Mouse (Mus musculus): ENCODE measurements around the gene Tspan8.
"Not testable (repeated sequence)": the region's sequence is repeated elsewhere in the genome, so short reads cannot be mapped to it uniquely, and the experiment has no call there.

The Tspan8 gene

GRCm38 (mm10) chr10:115816511-115816910 is at the start of gene Tspan8:
Gene Tspan8 (plus strand): TSS chr10:115816832.
- CTCF ChIA-PET: interaction anchor here (0.7 kb wide), 1 partner anchor 1626 kb away, joined by 3 read pairs; no protein-coding TSS in a partner anchor

GRCm38 (mm10) chr10:115770032-115770431 is 46.6 kb upstream of the Tspan8 start:
- CTCF ChIA-PET: no interaction called here

DNA sequence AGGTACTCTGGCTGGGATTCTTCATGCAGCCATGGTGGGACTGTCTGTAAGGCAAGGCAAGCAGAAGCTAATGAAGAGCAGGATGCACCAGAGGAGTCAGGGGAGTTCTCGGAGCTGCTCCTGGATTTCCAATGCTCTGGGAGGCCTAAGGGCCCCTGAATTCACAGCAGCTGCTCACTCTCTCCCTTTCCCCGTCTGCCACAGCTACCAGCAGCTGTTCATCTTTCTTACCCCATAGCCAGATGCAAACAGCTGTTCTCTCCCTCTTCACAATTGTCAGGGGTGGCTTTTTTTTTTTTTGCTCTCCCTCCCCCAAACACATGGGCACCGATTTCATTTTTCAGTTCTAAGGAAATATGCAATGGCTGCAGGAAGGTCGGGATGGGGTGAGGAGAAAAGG is 42.2 kb upstream of the Tspan8 start:
- CTCF ChIA-PET: no interaction called here

DNA sequence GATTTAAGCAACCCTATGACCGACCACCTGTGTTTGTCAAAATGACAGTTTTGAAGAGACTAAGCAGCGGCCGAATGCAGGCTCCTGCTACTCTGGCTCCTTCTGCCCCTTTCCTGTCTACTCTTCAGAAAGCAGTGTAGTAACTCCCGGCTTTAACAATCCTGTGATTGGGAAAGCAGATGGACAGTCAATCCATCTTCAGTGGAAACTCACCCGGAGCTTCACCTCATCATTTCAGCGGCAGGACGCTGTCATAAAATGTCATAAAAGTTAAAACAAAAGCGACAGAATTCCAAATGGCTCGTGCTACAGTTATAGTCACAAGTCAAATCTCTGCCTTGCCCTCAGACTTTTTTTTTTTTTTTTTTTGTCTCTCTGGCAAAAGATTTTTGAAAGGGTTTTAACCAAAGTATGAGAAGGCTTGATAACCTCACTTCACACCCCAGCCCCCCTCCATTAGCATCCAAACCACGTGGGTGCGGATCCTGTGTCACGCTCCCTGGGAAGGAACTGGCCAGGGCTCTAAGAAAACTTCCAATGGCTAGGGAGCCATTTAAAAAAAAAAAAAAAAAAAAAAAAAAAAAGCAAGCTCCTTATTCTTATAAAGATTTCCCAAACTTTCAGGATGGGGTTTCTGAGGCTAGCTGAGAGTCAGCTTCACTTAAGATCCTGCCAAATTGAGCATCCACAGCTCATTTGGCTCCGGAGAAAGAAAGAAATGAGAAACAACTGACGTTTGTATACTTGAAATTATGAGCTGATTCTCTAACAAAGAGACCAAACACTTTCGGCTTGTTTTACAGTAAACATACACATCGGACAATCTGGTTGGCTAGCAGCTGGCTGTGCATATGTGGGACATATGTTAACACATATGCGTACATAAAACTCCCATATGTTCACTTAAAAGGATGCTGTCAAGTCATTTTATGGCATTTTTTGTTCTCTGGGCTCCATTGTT is 40.4 kb upstream of the Tspan8 start:
- CTCF ChIA-PET: no interaction called here

DNA sequence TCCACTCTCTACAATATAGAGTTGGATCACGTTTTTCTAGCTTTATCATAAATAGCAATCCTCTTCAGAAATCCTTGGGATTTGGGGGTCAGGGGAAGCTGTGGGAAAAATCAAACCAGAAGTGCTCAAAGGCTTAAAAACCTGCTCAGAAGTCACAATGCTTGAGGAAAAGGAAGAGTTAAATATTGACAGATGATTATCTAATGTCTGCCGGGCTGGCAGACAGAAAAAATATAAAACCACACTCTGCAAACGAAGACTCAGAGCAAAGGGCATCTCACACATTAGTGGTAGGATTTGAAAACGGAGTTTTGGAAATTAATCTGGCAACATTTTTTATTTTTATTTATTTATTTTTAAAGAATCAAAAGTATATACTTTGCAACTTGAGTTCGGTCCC is 39.3 kb upstream of the Tspan8 start:
- CTCF ChIA-PET: no interaction called here

DNA sequence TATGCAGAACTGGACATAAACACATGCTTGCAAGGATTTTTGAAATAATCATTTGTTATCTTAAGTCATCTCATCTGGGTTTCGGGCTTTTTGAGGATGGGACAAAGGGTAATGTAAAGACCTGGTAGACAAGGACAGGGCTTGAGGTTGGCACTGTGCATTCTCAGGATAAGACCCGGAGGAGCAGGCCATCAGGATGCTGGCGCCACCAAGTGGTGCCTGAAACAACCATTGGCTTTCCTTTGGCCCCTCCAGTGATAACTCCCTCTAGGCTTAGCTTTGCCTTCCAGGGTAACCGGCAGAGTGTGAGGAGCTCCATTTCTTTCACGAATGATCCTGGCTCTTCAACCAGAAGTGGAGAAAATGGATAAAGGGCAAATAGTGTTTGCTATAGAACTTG is 38.0 kb upstream of the Tspan8 start:
- CTCF ChIA-PET: no interaction called here

DNA sequence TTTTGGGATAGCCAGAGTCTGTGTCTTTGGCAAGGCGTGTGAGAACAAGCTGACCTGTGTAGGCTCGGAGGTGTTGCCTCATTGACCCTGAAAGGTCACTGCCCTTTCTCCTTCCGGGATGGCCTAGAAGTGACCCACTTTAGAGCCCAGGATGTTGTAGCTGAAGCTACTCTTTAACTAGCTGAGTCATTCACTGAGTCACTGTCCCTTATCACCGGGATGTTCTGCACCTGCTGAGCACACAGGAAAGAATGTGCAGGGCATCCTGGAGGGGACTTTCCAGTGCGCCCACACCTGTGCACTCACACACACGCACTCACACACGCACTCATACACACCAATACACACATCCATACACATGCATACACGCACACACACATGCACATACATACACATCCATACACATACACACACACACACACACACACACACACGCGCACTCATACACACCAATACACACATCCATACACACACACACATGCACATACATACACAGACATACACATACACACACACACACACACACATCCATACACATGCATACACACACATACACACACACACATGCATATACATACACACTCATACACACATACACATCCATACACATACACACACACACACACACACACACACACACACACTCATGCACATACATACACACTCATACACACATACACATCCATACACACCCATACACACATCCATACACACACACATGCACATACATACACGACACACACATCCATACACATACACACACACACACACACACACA is 36.2 kb upstream of the Tspan8 start:
- CTCF ChIA-PET: no interaction called here

DNA sequence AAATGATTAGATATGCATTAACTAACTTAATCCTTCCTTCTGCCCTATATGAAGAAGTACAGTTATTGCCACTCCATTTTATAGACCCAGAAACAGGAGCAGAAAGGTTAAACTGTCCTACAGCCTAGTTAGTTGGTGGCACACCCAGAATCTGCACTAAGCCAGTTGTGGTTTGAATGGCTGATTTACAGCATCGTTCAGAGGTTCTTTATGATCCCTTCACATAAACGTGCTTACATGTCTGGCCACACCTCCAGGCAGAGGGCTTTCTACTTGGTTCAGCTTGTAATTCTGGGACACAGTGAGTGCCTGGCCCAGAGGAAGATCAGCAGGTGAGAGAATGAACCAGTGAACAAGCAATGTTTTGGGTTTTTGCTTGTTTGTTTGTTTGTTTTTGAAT is 33.4 kb upstream of the Tspan8 start:
- CTCF ChIA-PET: no interaction called here

DNA sequence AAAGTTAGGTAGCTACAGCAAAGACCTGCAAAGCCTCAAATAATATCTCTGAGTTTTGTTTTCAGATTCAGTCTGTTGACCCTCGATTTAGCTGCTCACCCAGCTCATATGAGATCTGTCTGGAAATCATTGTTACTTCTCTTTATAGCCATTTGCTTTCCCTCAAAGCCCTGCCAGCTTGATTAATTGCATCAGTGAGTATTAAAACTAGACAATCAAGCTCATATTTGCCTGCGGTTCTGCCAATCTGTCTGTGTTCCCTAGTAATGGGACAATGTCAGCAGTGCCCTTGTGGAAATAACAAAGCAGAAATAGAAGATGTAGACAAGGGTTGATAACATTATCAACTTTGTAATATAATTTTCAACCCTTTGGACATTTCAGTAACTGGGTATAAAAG is 25.8 kb upstream of the Tspan8 start:
- CTCF ChIA-PET: no interaction called here

GRCm38 (mm10) chr10:115796072-115796788 is 20.4 kb upstream of the Tspan8 start:
- CTCF ChIA-PET: no interaction called here

DNA sequence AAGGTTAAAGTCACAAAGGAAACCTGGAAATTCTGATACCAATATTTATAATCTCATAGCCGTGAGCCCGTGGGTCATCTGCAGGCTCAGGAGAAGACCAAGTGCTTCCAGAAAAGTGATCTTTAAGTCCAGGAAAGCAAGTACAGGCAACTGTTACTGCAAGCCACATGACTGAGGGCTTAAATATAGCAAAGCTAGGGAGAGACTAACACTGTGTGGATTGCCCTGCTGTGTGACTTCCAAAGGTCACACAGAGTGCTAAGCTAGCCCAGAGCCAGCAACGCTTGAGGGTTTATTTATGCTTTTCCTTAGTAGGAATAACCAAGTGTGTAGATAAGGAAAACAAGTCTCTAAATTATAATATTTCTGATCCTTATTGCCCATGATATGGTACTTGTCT is 15.2 kb upstream of the Tspan8 start:
- CTCF ChIA-PET: no interaction called here

- CTCF ChIA-PET: not testable (repeated sequence)
Measured at GRCm38 (mm10) chr10:115803013-115803412, 13.6 kb upstream of the Tspan8 start.

- CTCF ChIA-PET: no interaction called here
Measured at GRCm38 (mm10) chr10:115803765-115804164, 12.9 kb upstream of the Tspan8 start.

DNA sequence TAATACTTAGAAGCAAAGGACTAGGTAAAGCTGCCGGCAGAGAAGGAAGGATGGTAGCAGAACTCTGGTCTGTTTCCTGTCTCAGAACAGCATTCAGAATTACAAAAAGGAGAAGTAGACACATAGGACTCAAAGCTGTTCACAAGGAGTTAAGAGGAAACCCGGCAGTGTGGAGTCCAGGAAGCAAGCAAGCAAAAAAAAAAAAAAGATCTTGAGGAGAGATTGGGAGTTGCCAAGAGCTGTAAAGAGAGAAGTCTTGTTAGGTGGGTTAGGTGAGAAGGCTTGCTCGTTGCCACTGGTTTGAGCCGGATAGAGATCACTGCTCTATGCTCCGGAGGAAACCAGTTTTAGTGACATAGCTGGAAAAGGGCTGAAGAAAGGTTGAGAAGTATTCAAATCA is 10.6 kb upstream of the Tspan8 start:
- CTCF ChIA-PET: no interaction called here

GRCm38 (mm10) chr10:115809169-115809568 is 7.5 kb upstream of the Tspan8 start:
- CTCF ChIA-PET: no interaction called here

DNA sequence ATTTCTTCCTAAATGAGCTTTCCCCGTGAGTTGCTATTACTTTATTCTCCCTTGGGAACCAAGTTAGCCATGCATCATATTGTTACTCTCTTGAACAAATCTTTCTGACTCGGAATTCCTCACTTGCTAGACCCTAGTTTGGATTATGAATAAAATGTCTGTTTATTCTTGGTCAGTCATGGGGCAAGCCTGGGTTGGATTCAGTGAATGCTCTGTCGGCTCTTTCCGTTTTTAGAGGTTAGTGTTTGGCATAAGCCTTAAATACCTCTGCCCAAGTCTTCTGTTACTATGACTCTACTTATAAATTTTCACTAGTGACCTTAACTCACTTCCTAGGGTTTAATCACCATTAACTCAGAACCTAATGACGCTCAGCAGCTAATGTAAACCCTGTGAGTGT is 5.1 kb upstream of the Tspan8 start:
- CTCF ChIA-PET: no interaction called here

DNA sequence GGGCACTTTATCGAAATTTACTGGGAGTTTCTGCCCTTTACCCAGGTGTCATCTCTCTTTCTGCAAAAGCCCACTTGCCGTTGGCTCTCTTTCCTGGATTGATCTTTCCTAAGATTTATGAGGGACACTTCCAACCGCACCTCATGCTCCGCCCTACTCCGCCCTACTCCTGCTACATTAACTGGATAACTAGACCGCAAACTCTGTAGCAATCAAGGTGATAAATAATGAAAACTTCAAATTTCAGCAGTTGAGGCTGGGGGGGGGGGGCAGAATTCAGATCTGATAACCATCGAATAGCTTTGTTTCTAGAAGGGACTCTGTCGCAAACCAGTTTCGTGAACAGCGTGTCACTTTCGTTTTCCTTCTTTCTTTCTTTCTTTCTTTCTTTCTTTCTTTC is 1.8 kb upstream of the Tspan8 start:
- CTCF ChIA-PET: no interaction called here

DNA sequence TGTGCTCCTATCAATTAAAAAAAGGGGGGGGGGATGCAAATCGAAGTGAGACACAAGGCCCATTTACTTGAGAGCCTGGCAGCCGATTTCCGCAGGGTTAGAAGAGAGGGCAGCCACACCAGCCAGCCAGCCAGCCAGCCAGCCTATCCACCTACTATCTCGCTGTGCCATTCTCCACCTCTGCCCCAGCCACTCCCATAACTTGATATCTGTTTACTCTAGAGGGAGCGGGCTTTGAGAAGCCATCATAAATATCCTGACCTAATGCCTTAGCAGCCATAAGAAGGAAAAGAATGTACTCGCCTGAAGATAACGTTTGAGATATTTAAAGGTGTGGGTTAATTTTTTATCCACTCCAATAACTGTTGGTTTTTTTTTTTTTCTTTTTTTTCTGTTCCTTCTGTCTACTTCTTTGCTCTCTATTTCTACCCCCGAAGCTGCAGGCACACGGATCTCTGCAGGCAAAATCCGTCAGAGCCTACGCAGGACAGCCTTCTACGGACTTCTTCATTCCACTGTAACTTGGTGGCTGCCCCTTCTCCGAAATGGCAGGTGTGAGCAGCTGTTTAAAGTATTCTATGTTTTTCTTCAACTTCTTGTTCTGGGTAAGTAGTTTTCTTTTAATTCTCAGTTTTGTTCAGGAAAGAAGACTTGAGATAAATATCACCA is 558 bp downstream of the Tspan8 start:
- CTCF ChIA-PET: no interaction called here

DNA sequence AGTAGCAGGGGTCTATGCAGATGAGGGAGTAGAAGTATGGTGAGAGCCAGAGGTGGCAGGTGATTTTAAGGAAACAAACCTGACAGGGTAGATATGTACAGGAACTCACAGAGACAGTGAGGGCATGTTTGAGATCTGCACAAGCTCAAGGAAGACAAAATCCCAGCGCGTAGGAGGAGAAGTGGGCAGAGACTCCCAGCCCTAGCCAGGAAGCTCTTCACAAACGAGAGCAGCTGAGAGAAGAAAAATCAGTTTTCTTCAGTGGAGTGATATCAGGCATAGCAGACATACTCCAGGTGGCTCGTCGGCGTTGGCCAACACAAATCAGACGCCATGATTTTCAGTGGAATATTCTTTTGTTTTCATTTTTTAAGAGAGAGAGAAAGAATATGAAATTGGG is 8.7 kb downstream of the Tspan8 start:
- CTCF ChIA-PET: no interaction called here

DNA sequence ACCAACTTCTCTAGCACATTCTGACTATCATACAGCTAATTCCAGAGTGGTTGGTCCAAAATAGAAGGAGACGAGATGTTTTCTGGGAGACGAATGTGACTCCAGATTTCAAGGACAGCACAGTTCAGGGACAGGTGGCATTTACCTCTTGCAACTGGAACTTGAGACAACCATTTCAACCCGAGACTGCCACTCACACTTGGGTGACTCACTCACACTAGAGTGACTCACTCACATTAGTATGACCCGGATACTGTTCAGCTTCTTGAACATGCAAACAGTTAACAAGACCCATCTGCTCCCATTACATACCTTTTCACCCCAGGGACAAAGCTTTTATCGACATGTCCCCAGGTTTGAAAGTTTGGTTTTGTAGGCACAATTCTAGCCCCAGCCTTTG is 12.2 kb downstream of the Tspan8 start:
- CTCF ChIA-PET: no interaction called here

- CTCF ChIA-PET: no interaction called here
Measured at GRCm38 (mm10) chr10:115829696-115830095, 13.1 kb downstream of the Tspan8 start.

DNA sequence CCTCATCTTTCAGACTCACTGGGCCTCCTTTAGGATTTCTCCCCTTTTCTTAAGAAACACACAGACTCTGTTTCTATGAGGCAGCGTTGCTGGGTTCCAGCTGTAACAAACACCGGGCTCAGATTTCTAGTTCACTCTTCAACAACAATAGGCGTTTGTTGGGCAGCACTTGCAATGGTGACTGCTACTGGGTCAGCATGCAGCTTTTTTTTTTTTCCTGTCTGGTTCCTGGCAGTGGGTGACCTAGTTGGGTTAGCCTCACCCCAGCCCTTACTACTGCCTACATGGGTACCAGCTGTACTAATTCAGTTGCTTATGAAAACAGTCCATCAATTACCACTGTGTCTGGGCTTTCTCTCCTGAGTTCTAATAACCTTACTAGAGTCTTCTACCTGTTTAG is 14.1 kb downstream of the Tspan8 start:
- CTCF ChIA-PET: no interaction called here

Measured in spleen, embryonic (tissue).